Mouse (Mus musculus) heart, embryonic 11.5 days (tissue): Measurements from ENCODE around the gene Gm9602. TPM values are rescaled to one million over a fixed set of nuclear protein-coding genes. Genes with fewer than 3 reads are reported as not detected.
"Not testable (repeated sequence)": the region's sequence is repeated elsewhere in the genome, so short reads cannot be mapped to it uniquely, and the experiment has no call there.

Experiments
- ATAC-seq: fragments of 200-750 bp; cut with Nextera tagmentation; replicated peaks from 2 replicates; pipeline ENCODE4 v1.8.0; 2017; ENCODE audit warnings: moderate library complexity; ENCODE audit not compliant: insufficient number of reproducible peaks, low FRiP score, low TSS enrichment
- H3K27ac ChIP-seq: fragments of 300-500 bp; sonication (generic); 2 replicates; pipeline ENCODE4 v1.5.1; 2014; ENCODE audit warnings: mild to moderate bottlenecking, low read depth, low read length
- H3K27me3 ChIP-seq: fragments of 300-500 bp; sonication (generic); 2 replicates; pipeline ENCODE4 v1.6.1; 2014; ENCODE audit warnings: mild to moderate bottlenecking, low read length, mixed read lengths; ENCODE audit not compliant: control insufficient read depth, insufficient read depth
- H3K36me3 ChIP-seq: fragments of 300-500 bp; sonication (generic); 2 replicates; pipeline ENCODE4 v1.6.1; 2014; ENCODE audit warnings: mild to moderate bottlenecking, low read length, moderate library complexity, mixed read lengths; ENCODE audit not compliant: control insufficient read depth, insufficient read depth
- H3K4me1 ChIP-seq: fragments of 300-500 bp; sonication (generic); 2 replicates; pipeline ENCODE4 v1.6.1; 2014; ENCODE audit warnings: low read length; ENCODE audit not compliant: control insufficient read depth, insufficient read depth
- H3K4me2 ChIP-seq: fragments of 300-500 bp; sonication (generic); 2 replicates; pipeline ENCODE4 v1.6.1; 2014; ENCODE audit warnings: mild to moderate bottlenecking, moderate library complexity
- H3K4me3 ChIP-seq: fragments of 300-500 bp; sonication (generic); 2 replicates; pipeline ENCODE4 v1.5.1; 2014; ENCODE audit warnings: low read depth, low read length
- H3K9ac ChIP-seq: fragments of 300-500 bp; sonication (generic); 2 replicates; pipeline ENCODE4 v1.6.1; 2014; ENCODE audit warnings: mild to moderate bottlenecking, low read depth, low read length, moderate library complexity
- H3K9me3 ChIP-seq: fragments of 300-500 bp; sonication (generic); replicated peaks from 2 replicates; pipeline ENCODE4 v1.6.1; 2016; ENCODE audit warnings: low read length; ENCODE audit not compliant: control insufficient read depth
- WGBS: fragments of 180-500 bp; shearing (Covaris S2); extraction: QIAGEN DNeasy Blood & Tissue Kit; methylation state at CpG from one replicate; pipeline ENCODE4 v1.1.7; 2014; ENCODE audit not compliant: insufficient replicate concordance; 5-methylcytosine and 5-hydroxymethylcytosine counted together
- polyA plus RNA-seq: library from polyadenylated mRNA; unstranded; fragments of >200 nt; fragmentation: Nextera tagmentation; extraction: Ambion mirVana; gene quantifications from 2 replicates; pipeline ENCODE4 v1.2.1, GENCODE M21; 2014

The Gm9602 gene
- polyA plus RNA-seq: not detected in 2 replicates

DNA sequence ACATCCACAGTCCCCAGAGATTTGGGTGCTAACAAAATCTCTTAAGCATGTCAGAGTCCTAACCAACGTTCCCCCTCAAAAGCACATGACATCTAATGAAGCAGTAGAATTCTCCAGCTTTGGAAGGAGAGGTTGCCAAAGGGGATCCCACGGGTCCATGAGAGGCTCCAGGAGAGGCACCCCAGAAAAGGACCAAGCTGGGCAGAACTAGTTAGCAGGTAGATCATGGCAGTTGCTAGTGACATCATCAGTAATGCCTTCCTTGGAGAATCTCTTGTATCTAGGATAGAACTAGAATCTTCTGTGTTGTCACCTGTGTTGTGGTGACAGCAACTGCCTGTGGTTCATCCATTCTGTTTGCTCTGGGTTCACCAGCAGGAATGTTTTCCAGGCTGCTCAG lies at the start of gene Gm9602:
Gm9602 (plus strand) TSS at position 301 of the 400 bp plus-strand sequence.
- not testable (repeated sequence) for H3K9ac ChIP-seq, ATAC-seq, H3K4me1 ChIP-seq, H3K27me3 ChIP-seq, H3K4me3 ChIP-seq, H3K27ac ChIP-seq, H3K4me2 ChIP-seq, H3K36me3 ChIP-seq, H3K9me3 ChIP-seq
- no CpG with 5 or more reads among the region's 2 CpGs for WGBS

DNA sequence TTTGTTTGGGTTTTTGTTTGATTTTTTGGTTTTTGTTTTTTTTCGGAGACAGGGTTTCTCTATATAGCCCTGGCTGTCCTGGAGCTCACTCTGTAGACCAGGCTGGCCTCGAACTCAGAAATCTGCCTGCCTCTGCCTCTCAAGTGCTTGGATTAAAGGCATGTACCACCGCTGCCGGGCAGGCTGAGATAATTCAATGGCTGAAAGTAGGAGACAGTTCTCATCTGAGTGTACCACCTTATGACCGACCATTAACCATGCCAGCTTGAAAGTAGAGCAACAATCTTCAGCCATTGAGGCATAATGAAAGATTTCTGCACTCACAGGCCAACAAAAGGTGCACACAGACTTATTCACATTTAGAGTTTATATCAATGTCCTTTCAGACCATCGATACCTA lies 30.3 kb downstream of the Gm9602 start:
- not testable (repeated sequence) for H3K27me3 ChIP-seq, H3K4me3 ChIP-seq, H3K9ac ChIP-seq, H3K4me1 ChIP-seq, ATAC-seq, H3K27ac ChIP-seq, H3K9me3 ChIP-seq, H3K36me3 ChIP-seq, H3K4me2 ChIP-seq
- WGBS: 72% methylated on average over 6 of the region's 6 CpGs

DNA sequence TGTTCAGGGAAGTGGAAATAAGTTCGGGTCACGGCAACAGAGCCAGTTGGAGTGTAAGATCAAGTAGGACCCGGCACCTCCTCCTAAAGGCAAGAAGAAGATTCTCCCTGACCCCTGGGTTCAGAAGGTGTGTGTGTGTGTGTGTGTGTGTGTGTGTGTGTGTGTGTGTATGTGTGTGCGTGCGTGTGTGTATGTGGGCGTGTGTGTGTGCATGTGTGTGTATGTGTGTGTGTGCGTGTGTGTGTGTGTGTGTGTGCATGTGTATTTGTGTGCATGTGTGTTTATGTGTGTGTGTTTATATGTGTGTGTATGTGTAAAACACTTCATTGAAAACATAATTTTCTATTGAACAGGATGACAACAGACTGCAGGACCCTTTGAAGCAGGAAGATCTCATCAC lies 45.8 kb downstream of the Gm9602 start:
- not testable (repeated sequence) for H3K36me3 ChIP-seq, H3K4me2 ChIP-seq, H3K27ac ChIP-seq, H3K27me3 ChIP-seq, ATAC-seq, H3K9me3 ChIP-seq, H3K4me3 ChIP-seq, H3K4me1 ChIP-seq, H3K9ac ChIP-seq
- 93% methylated on average over 4 of the region's 7 CpGs for WGBS

Other genes starting within 250 kb of the Gm9602 start
- gene Gm3047, start 220.9 kb upstream of the Gm9602 start, polyA plus RNA-seq: not detected in 2 replicates
- 0.20 TPM in 1 of 2 replicates, not detected in the other for gene Gm8159, start 144.0 kb upstream of the Gm9602 start, polyA plus RNA-seq
- 0.79 and 1.2 TPM in 2 replicates for gene Gm3239, start 112.1 kb upstream of the Gm9602 start, polyA plus RNA-seq
- 0.20 TPM in 1 of 2 replicates, not detected in the other for gene Gm7876, start 67.1 kb upstream of the Gm9602 start, polyA plus RNA-seq
- gene Gm3252, start 49.6 kb upstream of the Gm9602 start, polyA plus RNA-seq: 0.70 and 0.77 TPM in 2 replicates
- gene Gm3269, start 61.8 kb downstream of the Gm9602 start, polyA plus RNA-seq: not detected in 2 replicates
- 1.9 and 2.8 TPM in 2 replicates for gene Gm3264, start 79.2 kb downstream of the Gm9602 start, polyA plus RNA-seq
- 0.24 TPM in 1 of 2 replicates, not detected in the other for gene Gm3278, start 116.1 kb downstream of the Gm9602 start, polyA plus RNA-seq
- gene Gm8297, start 207.6 kb downstream of the Gm9602 start, polyA plus RNA-seq: not detected in 2 replicates
- gene Gm3298, start 239.6 kb downstream of the Gm9602 start, polyA plus RNA-seq: not detected in 2 replicates